In genomic region chr3:98362753-98363152, GRCm38 (mm10) we compare ENCODE assay signal across 9 mouse cellular contexts. TPM values are rescaled to one million over a fixed set of nuclear protein-coding genes. Genes with fewer than 3 reads are reported as not detected.
A peak's percentile ranks its signal among the peaks of the same experiment; 100 is the strongest.
DNase-seq lines count a peak whose midpoint lies in the region; ATAC-seq and TF ChIP-seq lines count a peak whose summit lies in the region.
"Had no signal": no experiment of that assay in that cellular context is flagged by ENCODE, and none has a peak within 500 bp of the region (broad histone marks: within the 10 kb centered on the region; RNA-seq: fewer than 3 reads in every experiment).

No protein-coding gene starts in this region.

- no peaks in the 10 kb centered on the region for H3K4me1 ChIP-seq in forebrain, embryonic 14.5 days (ENCODE audit: control insufficient read depth, insufficient read depth, low read length)
- no peaks in the 10 kb centered on the region for H3K4me1 ChIP-seq in forebrain, embryonic 11.5 days (replicated peaks; ENCODE audit: control insufficient read depth, insufficient read depth, low read length)
- no peaks in the 10 kb centered on the region for H3K4me1 ChIP-seq in lung, embryonic 14.5 days (ENCODE audit: insufficient read depth)

- H3K9me3 ChIP-seq in forebrain, embryonic 14.5 days (replicated peaks; ENCODE audit: control insufficient read depth, low read length): no peaks in the 10 kb centered on the region
- H3K9me3 ChIP-seq in forebrain, embryonic 11.5 days (ENCODE audit: control insufficient read depth, low read length): no peaks in the 10 kb centered on the region
- H3K9me3 ChIP-seq in lung, embryonic 14.5 days (ENCODE audit: low read depth, low read length): no peaks in the 10 kb centered on the region

- H3K27ac ChIP-seq in forebrain, embryonic 14.5 days (ENCODE audit: low read depth, low read length): no peak overlapping the region
- H3K27ac ChIP-seq in forebrain, embryonic 11.5 days (ENCODE audit: low read depth, low read length): no peak overlapping the region
- H3K27ac ChIP-seq in lung, embryonic 14.5 days (ENCODE audit: low read depth): no peak overlapping the region
- H3K27ac ChIP-seq: macrophage had no signal

- no peak overlapping the region for H3K4me2 ChIP-seq in forebrain, embryonic 14.5 days (ENCODE audit: low read length)
- no peak overlapping the region for H3K4me2 ChIP-seq in forebrain, embryonic 11.5 days (ENCODE audit: low read depth, low read length, severe bottlenecking)
- no peak overlapping the region for H3K4me2 ChIP-seq in lung, embryonic 14.5 days

- H3K4me3 ChIP-seq in forebrain, embryonic 14.5 days (ENCODE audit: low read depth, low read length): no peak overlapping the region
- no peak overlapping the region for H3K4me3 ChIP-seq in forebrain, embryonic 11.5 days (ENCODE audit: low read depth, low read length)
- H3K4me3 ChIP-seq in lung, embryonic 14.5 days (ENCODE audit: low read depth, low read length): no peak overlapping the region

- no peak for ATAC-seq in forebrain, embryonic 14.5 days
- ATAC-seq in forebrain, embryonic 11.5 days (replicated peaks; ENCODE audit: low FRiP score): no peak; the same call in 1 of the 2 replicates
- no peak for ATAC-seq in lung, embryonic 14.5 days (ENCODE audit: insufficient read depth)

- no peaks in the 10 kb centered on the region for H3K36me3 ChIP-seq in forebrain, embryonic 14.5 days (ENCODE audit: control insufficient read depth, insufficient read depth, low read length)
- no peaks in the 10 kb centered on the region for H3K36me3 ChIP-seq in forebrain, embryonic 11.5 days (ENCODE audit: control insufficient read depth, insufficient read depth, low read length)
- no peaks in the 10 kb centered on the region for H3K36me3 ChIP-seq in lung, embryonic 14.5 days (ENCODE audit: insufficient read depth)

- H3K27me3 ChIP-seq in forebrain, embryonic 14.5 days (replicated peaks; ENCODE audit: control insufficient read depth, insufficient read depth, low read length): no peaks in the 10 kb centered on the region
- H3K27me3 ChIP-seq in forebrain, embryonic 11.5 days (ENCODE audit: control insufficient read depth, insufficient read depth, low read length): no peaks in the 10 kb centered on the region
- H3K27me3 ChIP-seq in lung, embryonic 14.5 days (ENCODE audit: insufficient read depth, low read length): no peaks in the 10 kb centered on the region

- no peak overlapping the region for H3K9ac ChIP-seq in forebrain, embryonic 14.5 days (ENCODE audit: low read length)
- no peak overlapping the region for H3K9ac ChIP-seq in forebrain, embryonic 11.5 days (ENCODE audit: low read length)
- H3K9ac ChIP-seq in lung, embryonic 14.5 days: no peak overlapping the region

- TF ChIP-seq CTCF in lung, embryonic 14.5 days (IDR thresholded peaks at IDR 0.05; ENCODE audit: low read depth): peak; percentile 65

- peak; percentile 46 for DNase-seq in forebrain, embryonic 14.5 days (ENCODE audit: low spot score)
- no peak for DNase-seq in forebrain, embryonic 11.5 days (ENCODE audit: low spot score)
- peak; percentile 63 for DNase-seq in lung, embryonic 14.5 days
- no peak for DNase-seq in lung, postnatal 14 days
- DNase-seq in brain, adult 2 months (ENCODE audit: low read depth, low spot score): peak; percentile 64
- peak; percentile 67 for DNase-seq in naive thymus-derived CD4-positive, alpha-beta T cell, adult 2 months (ENCODE audit: low read depth)
- no peak for DNase-seq in yolk sac, embryonic 10.5 days (ENCODE audit: low spot score)
- no peak for DNase-seq in frontal cortex, postnatal 14 days (ENCODE audit: low spot score in 2 of 2)

- WGBS in forebrain, embryonic 14.5 days: 38% methylated on average over 2 of the region's 2 CpGs
- WGBS in forebrain, embryonic 11.5 days: 37% methylated on average over 2 of the region's 2 CpGs
- WGBS in lung, embryonic 14.5 days: 26% methylated on average over 2 of the region's 2 CpGs

RNA-seq across cellular contexts. Expression of gene Zfp697, which starts 19.5 kb away (rescaled TPM):
- polyA plus RNA-seq in forebrain, embryonic 14.5 days (2014; fragmentation: Nextera tagmentation; extraction: Ambion mirVana): 16.0 and 17.3 TPM in 2 replicates
- 8.9 and 11.9 TPM in 2 replicates for polyA plus RNA-seq in forebrain, embryonic 11.5 days (2014; fragmentation: Nextera tagmentation; extraction: Ambion mirVana)
- 9.1 and 10.2 TPM in 2 replicates for polyA plus RNA-seq in lung, embryonic 14.5 days (2014; fragmentation: Nextera tagmentation; extraction: Ambion mirVana)

RNA-seq across cellular contexts. Expression of gene Phgdh, which starts 23.0 kb away (rescaled TPM):
- 215 and 245 TPM in 2 replicates for polyA plus RNA-seq in forebrain, embryonic 14.5 days (2014; fragmentation: Nextera tagmentation; extraction: Ambion mirVana)
- polyA plus RNA-seq in forebrain, embryonic 11.5 days (2014; fragmentation: Nextera tagmentation; extraction: Ambion mirVana): 332 and 367 TPM in 2 replicates
- polyA plus RNA-seq in lung, embryonic 14.5 days (2014; fragmentation: Nextera tagmentation; extraction: Ambion mirVana): 212 and 230 TPM in 2 replicates

Comparison
In these comparisons a context has a peak if more than half of its experiments do, and no peak if none do; other contexts are left out.
1. DNase-seq: peak in forebrain, embryonic 14.5 days (single experiment), lung, embryonic 14.5 days (single experiment), brain, adult 2 months (single experiment) and naive thymus-derived CD4-positive, alpha-beta T cell, adult 2 months (single experiment); none in forebrain, embryonic 11.5 days (single experiment), lung, postnatal 14 days (single experiment), yolk sac, embryonic 10.5 days (single experiment) and frontal cortex, postnatal 14 days (0 of 2).